Mouse (Mus musculus) T-cell, adult 2 months (primary cell): Measurements from ENCODE around the gene Pitpnm3.
A peak's percentile ranks its signal among the peaks of the same experiment; 100 is the strongest.

ENCODE experiments used
- DNase-seq: peaks from one replicate; pipeline ENCODE4 v3.0.0; 2022; ENCODE audit warnings: low spot score

The Pitpnm3 gene

DNA sequence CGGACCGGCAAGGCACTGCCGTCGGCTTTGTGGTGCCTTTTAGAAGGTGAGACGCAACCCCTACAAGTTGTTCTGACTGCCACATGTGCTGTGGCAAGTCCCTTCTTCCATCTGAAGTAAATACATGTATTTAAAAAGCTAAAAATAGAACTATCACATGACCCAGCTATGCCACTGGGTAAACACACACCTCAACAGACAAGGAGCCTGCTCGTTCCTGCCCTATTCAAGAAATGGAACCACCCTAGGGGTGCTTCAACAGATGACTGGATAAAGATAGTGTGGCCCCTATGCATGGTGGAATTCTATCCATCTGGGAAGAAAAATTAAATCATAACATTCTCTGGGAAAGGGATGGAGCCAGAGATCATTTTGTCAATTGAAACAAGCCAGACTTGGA lies 112.8 kb downstream of the Pitpnm3 start:
- DNase-seq: no peak

DNA sequence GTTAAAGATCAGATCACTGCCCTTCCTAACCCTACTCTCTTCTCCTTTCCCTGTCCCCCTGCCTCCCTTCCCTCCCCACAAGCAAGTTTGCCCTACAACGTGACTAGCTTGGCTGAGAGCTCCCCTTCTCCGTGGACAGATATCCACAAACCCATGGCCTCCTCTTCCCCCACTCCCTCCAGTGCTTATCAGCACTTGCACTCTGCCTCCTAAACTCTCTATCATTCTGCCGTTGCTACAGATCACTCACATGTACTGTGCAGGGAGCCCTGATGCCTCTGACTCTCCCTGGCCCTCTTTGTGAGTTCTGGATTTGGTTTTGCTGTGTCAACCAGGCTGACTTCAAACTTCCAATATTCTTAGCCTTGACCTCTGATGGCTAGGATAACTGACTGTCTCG lies 114.6 kb downstream of the Pitpnm3 start:
- DNase-seq: no peak

DNA sequence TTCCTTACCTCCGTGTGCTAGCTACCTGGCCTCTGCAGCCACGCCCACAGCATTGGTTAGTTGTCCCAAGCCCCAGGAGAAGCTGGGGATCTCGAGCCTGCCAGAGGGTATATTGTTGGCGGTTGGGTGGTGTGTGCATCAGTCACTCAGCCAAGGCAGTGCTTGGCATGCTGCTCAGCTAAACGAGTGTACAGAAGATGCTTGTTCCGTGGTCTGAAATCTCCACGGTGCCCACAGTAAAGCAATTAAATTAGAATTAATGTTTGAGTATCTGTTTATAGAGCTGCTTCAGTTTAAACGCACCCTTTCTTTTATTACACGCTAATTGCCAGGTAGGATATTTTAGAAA lies 118.4 kb downstream of the Pitpnm3 start:
- DNase-seq: no peak

DNA sequence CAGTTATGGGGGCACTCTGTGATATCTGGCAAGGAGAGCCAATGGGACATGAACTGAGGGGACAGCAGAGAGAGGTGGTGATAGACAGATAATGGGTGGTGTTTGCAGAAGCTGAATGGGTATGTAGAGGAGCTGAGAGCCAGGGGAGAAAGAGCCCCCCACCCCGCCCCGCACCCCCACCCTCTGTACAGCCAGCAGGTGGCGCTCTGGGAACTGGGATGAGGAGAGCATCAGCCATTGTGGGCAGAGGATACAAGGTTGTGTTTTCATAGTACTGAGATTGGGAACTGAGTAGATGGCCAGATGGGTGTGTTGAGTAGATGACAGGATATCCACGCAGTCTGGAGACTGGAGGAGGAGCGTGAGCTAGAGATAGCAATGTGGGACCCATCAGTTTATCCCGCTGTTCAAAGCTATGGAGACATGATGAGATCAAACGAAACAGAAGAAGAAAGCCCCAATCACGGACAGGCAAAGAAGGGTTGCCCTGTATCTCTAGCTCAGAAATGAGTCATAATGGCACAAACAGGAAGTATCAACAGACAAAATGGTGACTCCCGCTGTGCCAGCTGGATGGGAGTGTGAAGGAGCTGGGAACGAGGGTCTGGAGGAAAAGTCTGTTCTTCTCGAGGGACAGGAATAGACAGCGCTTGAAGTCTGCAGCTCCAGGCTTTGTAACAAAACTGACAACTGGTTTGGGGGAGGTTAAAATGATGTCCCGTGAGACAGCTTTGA lies 118.9 kb downstream of the Pitpnm3 start:
- no peak for DNase-seq

DNA sequence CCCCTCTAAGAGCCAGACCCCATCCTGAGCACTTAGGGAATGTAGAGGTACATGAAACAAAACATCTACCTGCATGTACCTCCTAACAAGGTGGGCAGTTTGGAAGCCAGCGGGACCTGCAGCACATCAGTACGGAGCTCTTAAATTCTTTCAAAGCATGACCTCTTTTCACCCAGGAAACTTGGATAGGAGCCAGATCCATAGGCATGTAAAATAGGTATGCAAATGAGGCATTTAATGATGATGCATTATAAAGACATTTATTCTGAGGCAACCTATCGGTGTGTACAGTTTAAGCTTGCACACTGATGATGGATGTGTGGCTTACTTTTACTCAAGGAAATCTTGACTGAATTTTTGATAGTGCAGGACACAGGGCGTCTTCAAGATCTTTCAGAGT lies 120.9 kb downstream of the Pitpnm3 start:
- no peak for DNase-seq

DNA sequence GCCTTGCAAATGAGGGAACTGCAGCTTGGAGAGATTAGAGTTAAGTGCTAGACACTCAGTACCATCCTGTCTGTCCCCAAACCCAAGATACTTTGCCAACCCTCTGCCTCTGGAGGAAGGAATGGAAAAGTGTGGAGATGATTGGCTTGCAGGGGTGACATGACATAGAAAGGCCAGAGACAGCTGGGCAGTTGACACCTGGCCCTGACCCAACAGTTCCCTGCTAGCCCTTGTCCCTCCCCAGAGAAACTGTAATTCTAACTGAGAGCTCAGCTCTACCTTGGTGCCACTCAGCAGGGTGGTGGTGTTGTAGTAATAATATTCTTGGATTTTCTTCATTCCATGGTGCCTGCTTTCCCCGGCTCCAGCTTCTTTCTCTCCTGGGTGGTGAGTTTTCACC lies 123.6 kb downstream of the Pitpnm3 start:
- DNase-seq: no peak

DNA sequence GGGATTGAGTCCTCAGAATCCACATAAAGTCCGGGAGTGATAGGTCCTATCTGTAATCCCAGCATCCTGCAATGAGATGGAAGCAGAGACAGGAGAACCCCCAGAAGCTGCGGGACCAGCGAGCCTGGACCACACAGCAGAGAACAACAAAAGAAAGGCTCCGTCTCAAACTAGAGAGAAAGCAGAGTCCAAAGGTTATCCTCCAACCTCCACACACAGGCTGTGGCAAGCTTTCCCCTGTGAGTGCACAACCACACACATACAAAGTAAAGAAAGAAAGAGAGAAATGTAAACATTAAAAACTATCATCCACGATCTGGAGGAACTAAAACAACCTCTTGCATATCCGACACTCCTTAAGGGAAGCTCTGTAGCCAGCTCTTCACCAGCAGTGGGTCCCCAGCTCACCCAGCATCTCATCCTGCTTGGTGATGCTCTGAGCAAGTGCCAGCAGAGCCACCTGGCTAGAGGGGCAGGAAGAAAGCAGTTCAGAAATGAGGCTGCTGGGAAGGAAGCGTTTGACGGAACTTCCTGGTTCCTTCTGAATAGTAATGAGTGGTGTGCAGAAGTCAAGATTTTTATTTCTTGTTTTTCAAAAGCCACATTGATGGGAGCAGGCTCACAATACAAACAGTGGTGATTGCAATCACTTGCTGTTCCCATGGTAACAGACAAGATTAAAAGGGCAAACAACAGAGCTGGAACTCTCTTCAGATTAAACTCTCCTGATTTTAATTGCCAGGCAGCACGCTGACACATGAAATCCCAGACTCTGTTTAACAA lies 124.4 kb downstream of the Pitpnm3 start:
- DNase-seq: no peak

DNA sequence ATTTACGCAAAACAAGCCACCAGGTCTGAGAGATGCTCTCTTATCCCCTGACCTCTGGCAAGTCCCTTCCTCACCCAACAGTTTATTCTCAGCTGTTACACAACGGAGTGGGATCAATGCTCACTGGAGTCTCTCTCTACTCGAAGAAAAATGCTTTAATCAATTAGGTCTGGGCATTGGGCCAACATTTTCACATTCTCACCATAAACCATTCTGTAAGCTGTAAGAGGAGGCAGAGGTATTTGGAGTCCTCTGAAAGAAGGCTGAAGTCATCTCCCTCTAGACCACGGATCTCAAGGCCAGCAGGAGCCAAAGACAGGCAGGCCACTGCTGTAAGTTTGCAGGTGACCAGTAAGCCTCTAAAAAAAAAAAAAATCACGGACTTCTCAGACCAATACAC lies 125.2 kb downstream of the Pitpnm3 start:
- DNase-seq: no peak

DNA sequence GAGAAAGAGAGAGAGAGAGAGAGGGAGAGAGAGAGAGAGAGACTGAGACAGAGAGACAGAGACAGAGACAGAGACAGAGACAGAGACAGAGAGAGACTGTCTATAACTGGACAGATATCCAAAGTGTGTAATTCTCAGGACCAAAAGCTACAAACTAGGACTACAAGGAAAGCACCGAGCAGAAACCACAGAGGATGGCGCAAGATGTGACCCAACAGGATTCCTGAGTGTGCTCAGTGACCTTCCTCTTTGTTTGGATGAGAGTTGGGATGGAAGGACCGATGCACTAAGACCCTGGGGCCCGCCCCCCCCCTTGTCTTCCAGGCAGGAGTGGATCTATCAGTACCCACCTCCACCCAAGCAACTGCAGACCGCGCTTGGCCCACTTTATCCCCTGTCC lies 130.0 kb downstream of the Pitpnm3 start:
- DNase-seq: no peak

DNA sequence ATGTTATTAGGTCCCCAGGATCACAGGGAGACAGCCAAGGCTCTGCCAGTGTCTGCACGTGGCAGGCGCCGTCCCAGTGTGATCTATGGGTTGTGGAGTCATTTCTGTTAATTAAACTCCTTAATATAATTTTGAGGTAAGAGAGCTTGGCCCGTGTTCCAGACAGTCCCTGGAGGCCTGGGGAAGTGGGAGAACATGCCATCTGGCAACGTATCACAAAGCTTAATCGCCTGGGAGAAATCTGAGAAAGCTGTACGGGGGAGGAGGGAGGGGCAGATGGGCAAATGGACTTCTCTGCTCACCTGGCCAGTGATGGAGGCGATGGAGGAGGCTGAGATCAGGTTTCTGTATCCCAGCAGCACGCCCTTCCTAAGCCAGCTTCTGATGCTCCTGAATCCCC lies 132.4 kb downstream of the Pitpnm3 start:
- no peak for DNase-seq

DNA sequence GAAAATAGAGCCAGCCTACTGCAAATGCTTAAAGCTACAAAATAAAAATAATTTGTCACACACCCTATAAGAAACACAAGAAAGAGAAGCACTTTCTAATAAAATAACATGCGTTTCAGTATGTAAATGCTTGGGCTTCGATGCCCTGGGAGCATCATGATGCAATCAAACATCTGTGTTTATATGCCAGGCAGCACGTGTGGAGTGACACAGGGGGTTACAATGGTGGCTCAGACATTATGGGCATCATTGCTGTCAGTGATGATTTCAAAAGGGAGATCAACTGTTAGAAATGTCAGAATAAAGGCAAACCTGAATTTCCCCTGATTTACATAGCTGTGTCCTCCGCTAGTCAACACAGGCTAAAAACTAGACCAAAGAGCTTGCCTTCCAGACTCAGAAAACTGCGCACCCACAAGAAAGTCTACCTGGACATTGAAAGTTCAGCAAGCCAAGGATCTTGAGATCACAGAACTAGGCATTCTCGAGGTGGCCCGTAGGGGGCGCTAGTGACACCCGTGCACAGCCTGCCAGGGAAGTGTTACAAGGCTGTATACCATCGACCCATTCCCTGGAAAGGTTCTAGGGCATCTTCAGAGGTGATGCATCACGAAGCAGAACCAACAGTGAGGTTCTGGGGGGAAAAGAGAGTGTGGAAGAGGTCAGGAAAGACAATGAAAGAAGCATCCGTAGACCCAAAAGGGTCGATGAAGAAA lies 133.3 kb downstream of the Pitpnm3 start:
- DNase-seq: no peak

DNA sequence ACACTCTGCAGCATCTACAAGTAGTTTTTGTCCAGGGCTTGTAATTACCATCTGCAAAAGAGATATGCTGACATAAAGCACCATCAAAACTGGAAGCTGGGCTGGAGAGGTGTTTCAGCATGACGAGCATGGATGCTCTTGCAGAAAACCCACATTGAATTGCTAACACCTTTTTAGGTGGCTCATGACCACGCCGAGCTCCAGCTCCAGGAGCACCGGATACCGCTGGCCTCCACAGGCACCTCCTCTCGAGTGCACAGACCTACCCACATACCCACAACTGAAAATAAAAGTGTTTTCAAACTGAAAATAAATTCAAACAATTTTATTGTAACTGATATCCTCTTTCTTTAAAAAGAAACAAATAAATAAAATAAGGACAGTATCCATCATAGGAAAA lies 135.4 kb downstream of the Pitpnm3 start:
- DNase-seq: peak; percentile 24
